Mouse (Mus musculus) ZHBTc4 (cell line): Measurements from ENCODE around the gene Slc5a2.
A peak's percentile ranks its signal among the peaks of the same experiment; 100 is the strongest.

Source experiments
- DNase-seq: peaks from one replicate; pipeline ENCODE4 v3.0.0-alpha.2; 2011; ENCODE audit warnings: low read depth, low spot score

The Slc5a2 gene

DNA sequence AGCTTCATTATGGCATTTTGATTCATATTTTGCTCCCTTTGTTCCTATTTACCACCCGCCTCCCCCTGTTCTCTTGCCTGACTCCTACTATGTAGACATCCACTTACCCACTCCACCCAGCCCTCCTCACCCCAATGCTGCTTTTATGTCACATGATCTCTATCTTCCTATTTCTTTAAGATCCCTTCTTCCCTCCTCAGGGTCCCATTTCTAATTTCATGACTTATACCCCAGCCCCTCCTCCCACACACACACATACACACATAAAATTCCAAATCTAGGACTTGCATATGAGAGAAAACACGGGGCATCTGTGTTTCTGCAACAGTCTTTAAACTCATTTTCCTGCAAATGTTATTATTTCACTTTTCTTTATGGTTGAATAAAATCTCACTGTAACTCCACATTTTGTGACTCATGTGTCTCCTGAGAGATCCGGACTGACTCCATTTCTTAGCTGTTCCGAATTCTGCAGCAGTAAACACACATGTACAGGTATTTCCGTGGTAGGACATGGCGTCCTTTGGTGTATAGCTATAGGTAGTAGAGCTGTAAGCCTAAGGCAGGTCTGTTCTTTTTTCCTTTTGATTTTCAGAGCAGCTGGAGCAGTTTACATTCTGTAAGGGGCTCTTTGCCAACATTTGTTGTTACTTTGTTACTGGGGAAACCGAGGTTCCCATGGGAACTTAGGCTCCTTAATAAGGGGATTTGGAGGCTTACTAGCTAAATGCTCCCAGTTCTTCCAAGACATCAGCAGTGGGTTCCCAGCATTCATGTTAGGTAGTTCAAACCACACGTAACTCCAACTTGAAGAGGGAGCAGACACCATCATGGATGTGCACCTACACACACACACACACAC is 33.3 kb downstream of the Slc5a2 start:
- DNase-seq: no peak

DNA sequence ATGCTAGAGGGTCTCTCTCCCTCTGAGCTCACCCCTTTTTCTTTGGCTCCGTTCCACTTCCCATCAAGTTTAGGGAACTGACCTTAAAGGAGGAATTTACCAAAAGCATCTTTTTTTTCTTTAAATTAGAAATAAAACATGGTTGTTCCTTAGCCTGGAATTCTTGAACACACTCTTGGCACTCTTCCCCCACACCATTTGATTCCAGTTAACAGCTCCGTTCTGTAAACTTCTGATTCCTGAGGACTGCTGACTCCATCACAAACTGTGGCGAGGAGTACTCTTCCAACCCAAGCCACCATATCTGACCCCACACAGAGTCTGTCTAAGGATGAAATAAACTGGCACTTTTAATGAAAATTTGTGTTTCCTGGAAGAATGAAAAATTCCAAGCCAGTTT is 35.5 kb downstream of the Slc5a2 start:
- DNase-seq: no peak

GRCm38 (mm10) chr7:128302151-128302550 is 36.7 kb downstream of the Slc5a2 start:
- DNase-seq: no peak

DNA sequence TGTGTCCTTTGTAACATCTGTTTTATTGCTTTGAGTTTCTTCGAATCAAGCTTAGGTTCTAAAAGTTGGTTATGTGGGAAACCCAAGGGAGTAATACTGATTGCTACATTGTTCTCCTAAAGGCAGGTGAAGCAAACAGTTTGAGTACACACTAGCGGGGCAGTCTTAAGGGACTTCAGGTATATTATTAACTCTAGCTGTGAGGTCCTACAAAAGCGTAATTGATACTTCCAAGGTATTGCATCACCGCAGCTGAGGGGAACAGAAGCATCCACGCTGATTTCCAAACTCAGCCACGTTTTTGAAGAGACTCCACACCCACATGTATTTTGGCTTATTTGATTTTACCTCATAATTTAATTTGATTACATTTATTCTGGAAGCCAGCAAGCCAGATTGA is 38.7 kb downstream of the Slc5a2 start:
- no peak for DNase-seq

GRCm38 (mm10) chr7:128304907-128305306 is 39.5 kb downstream of the Slc5a2 start:
- peak; percentile 73 for DNase-seq

DNA sequence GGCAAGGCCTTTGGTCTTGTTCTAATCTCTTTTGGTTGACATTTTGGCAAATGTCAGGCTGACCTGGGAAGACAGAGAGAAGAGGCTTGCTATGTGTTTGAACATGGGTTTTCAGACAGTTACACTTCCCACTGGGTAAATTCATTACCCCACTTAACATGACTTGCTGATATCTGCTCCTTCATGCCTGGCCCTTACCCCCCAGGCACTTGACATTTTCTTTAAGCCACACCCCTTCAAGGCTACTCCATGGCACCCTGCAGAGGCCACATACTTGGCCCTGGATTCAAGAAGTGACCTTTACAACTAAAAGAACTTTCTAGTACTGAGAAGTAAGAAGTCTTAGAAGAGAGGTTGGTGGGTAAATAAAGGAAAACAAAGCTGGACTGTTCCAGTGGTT is 42.4 kb downstream of the Slc5a2 start:
- no peak for DNase-seq

DNA sequence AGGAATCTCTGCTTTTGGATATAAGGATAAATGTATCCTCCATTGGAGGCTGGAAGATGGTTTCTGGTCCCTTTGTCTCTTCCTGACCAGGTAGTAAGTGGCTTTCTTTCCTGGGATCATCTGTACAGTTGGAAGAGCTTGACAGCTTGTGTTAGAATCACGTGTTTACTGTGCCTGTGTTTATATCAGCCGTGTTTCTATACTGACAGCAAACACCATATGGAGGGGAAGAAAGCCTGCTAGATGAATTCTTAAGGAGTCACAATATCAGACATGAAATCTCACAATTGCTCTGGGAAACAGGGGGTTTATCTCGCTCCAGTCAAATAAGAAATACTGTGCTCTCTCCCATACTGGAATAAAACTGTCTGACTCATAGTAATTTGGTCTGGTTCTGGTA is 43.8 kb downstream of the Slc5a2 start:
- no peak for DNase-seq

- no peak for DNase-seq
Measured at GRCm38 (mm10) chr7:128309776-128310175, 44.3 kb downstream of the Slc5a2 start.

- no peak for DNase-seq
Measured at GRCm38 (mm10) chr7:128310229-128310688, 44.8 kb downstream of the Slc5a2 start.

- no peak for DNase-seq
Measured at GRCm38 (mm10) chr7:128311263-128311662, 45.8 kb downstream of the Slc5a2 start.

DNA sequence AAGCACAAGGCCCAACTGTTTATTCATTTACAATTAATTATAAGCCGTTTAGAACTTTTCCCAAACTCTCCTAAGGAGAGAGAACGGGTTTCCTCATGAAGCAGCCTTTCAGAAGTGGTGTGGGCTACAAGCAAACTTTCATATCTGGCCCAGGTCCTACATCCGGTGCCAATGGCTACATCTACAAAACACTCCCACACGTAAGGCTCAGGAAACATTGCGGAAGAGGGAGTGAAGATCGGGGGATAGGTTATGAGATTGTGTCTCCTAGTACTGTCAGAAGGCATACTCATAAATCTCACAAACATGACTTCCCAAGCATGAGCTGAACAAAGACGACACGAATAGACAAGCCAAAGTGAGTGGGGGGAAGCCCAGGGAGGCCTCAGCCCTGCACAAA is 46.4 kb downstream of the Slc5a2 start:
- DNase-seq: no peak

DNA sequence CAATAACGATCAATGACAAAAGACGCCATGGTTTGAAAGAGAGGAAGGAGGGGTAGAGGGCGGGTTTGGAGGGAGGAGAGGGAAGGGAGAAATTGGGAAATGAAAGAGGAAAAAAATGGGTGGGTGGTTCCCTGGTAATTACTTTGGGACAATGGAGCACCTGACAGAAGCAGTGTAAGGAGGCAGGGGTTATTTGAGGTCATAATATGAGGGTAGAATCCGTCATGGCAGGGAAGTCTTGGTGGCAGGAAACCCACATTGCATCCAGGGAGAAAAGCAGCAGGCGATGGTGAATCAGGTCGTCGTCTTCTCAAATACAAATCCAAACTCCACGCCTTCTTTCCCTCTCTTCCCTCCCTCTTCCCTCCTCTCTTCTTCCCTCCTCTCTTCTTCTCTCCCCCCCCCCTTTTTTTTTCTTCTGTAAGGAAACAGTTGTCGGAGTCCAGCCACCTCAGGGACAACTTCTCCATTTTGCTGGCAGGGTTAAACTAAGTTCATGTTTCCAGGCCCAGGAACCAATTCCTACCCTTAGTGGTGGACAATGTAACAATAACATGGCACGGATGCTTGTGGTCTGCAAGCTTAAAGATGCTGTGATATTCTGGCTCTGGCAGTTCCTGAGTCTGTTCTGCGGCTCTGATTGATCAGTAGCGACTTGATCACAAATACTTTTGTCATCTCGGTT is 47.1 kb downstream of the Slc5a2 start:
- no peak for DNase-seq

DNA sequence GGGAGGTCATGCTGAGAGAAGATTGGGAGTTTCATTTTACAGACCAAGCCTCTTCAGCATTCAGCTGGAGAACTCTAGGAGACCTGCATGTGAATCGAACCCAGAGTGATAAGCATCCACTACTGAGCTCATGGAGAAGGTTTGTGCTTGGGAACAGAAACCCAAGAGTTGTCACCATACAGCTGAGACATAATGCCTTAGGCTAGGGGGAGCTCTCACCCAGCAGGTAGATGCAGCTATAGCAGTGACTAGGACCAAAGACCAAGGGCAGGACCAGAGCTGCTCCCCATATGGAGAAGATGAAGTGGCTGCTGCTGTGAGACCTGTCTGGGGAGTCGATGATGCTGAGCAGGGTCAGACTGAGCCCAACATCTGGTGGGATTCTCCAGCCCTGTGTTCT is 48.1 kb downstream of the Slc5a2 start:
- no peak for DNase-seq

DNA sequence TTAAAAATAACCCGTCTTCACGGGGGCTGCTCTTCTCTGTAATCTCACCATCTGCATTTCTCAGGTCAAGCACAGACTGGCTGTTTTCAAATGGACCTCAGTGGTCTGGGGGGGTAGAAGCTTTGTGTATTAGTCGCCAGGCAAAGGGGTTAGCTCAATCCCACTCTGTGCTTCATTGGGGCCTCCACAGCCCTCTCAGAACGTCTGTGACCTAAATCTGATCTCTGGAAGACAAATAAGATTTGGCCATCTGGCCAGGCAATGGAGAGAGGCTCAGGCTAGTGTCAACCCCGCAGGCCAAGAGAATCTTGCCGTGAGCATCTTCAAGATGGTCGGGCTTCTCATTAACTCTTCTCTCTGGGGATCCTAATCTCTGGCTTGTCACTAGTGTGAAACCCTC is 49.0 kb downstream of the Slc5a2 start:
- no peak for DNase-seq

DNA sequence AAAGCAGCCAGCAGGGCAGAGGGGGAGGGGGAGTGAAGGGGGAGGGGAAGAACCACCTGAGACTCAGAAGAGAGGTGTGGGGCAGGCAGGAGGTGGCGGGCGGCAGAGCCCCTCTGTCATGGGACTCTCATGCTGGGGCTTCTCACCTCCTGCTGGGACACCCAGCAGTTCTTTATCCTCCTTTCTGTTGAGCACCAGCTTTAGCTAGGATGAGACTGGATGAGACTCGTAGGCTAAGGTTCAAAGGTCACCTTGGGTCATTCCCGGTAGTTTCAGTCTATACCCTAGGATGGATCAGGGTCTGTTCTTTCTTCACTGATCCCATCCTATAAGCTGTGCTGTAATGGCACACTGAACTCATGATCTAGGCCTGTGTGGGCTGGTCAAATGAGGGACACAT is 51.6 kb downstream of the Slc5a2 start:
- peak; percentile 65 for DNase-seq

- peak; percentile 80 for DNase-seq
Measured at GRCm38 (mm10) chr7:128319140-128319539, 53.7 kb downstream of the Slc5a2 start.

- no peak for DNase-seq
Measured at GRCm38 (mm10) chr7:128320219-128320816, 54.9 kb downstream of the Slc5a2 start.

- peak; percentile 48 for DNase-seq
Measured at GRCm38 (mm10) chr7:128321260-128321659, 55.8 kb downstream of the Slc5a2 start.
